Mouse (Mus musculus) gastrocnemius, adult 8-10 months (tissue): ENCODE data around the gene Sez6l. TPM values are rescaled to one million over a fixed set of nuclear protein-coding genes. Genes with fewer than 3 reads are reported as not detected.

Source experiments
- DNase-seq, 2 experiments: peaks; one replicate each; pipeline ENCODE4 v3.0.0; 2022; ENCODE audit warnings: low spot score in 2 of 2
- total RNA-seq, 4 experiments: library from RNA; stranded (reverse); gene quantifications; 2 replicates each; pipeline ENCODE4 v1.2.4; 2022

Gene Sez6l
- total RNA-seq, 4 experiments from 2014 or later = 0.04 to 0.19 (median 0.05) TPM; not detected in 1

- no peak for DNase-seq
Observed at GRCm38 (mm10) chr5:112534146-112534545, 42.8 kb downstream of the Sez6l start.

GRCm38 (mm10) chr5:112533312-112534075, 43.5 kb downstream of the Sez6l start:
- no peak for DNase-seq

GRCm38 (mm10) chr5:112532894-112533293, 44.1 kb downstream of the Sez6l start:
- peak in 1 of 2 experiments; percentile 15 for DNase-seq

GRCm38 (mm10) chr5:112532210-112532609, 44.8 kb downstream of the Sez6l start:
- no peak for DNase-seq

- DNase-seq = no peak
Observed at GRCm38 (mm10) chr5:112531111-112531510, 45.9 kb downstream of the Sez6l start.

- DNase-seq = no peak
Observed at GRCm38 (mm10) chr5:112526936-112527335, 50.0 kb downstream of the Sez6l start.

GRCm38 (mm10) chr5:112526435-112526834, 50.5 kb downstream of the Sez6l start:
- DNase-seq = no peak

- DNase-seq = no peak
Observed at GRCm38 (mm10) chr5:112525980-112526379, 51.0 kb downstream of the Sez6l start.

- no peak for DNase-seq
Observed at GRCm38 (mm10) chr5:112525271-112525670, 51.7 kb downstream of the Sez6l start.

GRCm38 (mm10) chr5:112523796-112524195, 53.2 kb downstream of the Sez6l start:
- DNase-seq = no peak

- no peak for DNase-seq
Observed at GRCm38 (mm10) chr5:112523331-112523730, 53.7 kb downstream of the Sez6l start.

- no peak for DNase-seq
Observed at GRCm38 (mm10) chr5:112521703-112522527, 55.1 kb downstream of the Sez6l start.

- DNase-seq = no peak
Observed at GRCm38 (mm10) chr5:112520826-112521702, 55.9 kb downstream of the Sez6l start.

- DNase-seq = no peak
Observed at GRCm38 (mm10) chr5:112518773-112519172, 58.2 kb downstream of the Sez6l start.

- DNase-seq = no peak
Observed at GRCm38 (mm10) chr5:112517454-112517853, 59.5 kb downstream of the Sez6l start.

- DNase-seq = no peak
Observed at GRCm38 (mm10) chr5:112516527-112516926, 60.5 kb downstream of the Sez6l start.

GRCm38 (mm10) chr5:112510351-112510750, 66.6 kb downstream of the Sez6l start:
- no peak for DNase-seq

GRCm38 (mm10) chr5:112509916-112510315, 67.1 kb downstream of the Sez6l start:
- no peak for DNase-seq

- no peak for DNase-seq
Observed at GRCm38 (mm10) chr5:112505595-112505994, 71.4 kb downstream of the Sez6l start.

GRCm38 (mm10) chr5:112501384-112501783, 75.6 kb downstream of the Sez6l start:
- DNase-seq = no peak

- no peak for DNase-seq
Observed at GRCm38 (mm10) chr5:112499918-112500682, 76.9 kb downstream of the Sez6l start.
